Mouse (Mus musculus): ENCODE measurements at regions not wholly inside any gene's neighbourhood (a gene's known extent, or its start where the extent isn't known, plus 50 kb on each side); places are given as distances from the start of the nearest gene placed in this dataset.

- TF ChIP-seq POLR2A (IDR thresholded peaks at IDR 0.05; ENCODE audit: low read depth, low read length) (no peak), CTCF (conservative IDR thresholded peaks at IDR 0.05; ENCODE audit: insufficient read depth, insufficient read length, low read depth, low read length) (no peak)
Observed at GRCm38 (mm10) chr1:144075991-144076390, 72.0 kb upstream of the Rgs2 start.

Data from kidney, adult 2 months (tissue).